Mouse (Mus musculus) layer of hippocampus, postnatal 36 days (tissue): Measurements from ENCODE around the gene Hnrnpdl. TPM values are rescaled to one million over a fixed set of nuclear protein-coding genes. Genes with fewer than 3 reads are reported as not detected.
A peak's percentile ranks its signal among the peaks of the same experiment; 100 is the strongest.

ENCODE experiments used
- DNase-seq, 2 experiments: peaks; one replicate each; pipeline ENCODE4 v3.0.0; 2022
- total RNA-seq, 2 experiments: library from RNA; stranded (reverse); gene quantifications; 2 replicates each; pipeline ENCODE4 v1.2.3; 2021

The Hnrnpdl gene
- 100 to 1,000 TPM; 182 to 190 TPM for total RNA-seq

- DNase-seq: peak; percentile 94 to 95
Measured at GRCm38 (mm10) chr5:100039602-100040142, at the start of gene Hnrnpdl, which contains the start of gene Enoph1. TSS of gene Hnrnpdl (minus strand) at chr5:100039664. TSS of gene Enoph1 (plus strand) at chr5:100039985.

- no peak for DNase-seq
Measured at GRCm38 (mm10) chr5:100085097-100085496, 45.6 kb upstream of the Hnrnpdl start.

- peak in 1 of 2 experiments; percentile 50 for DNase-seq
Measured at GRCm38 (mm10) chr5:100083953-100084562, 44.6 kb upstream of the Hnrnpdl start.

GRCm38 (mm10) chr5:100082006-100082405 lies 42.5 kb upstream of the Hnrnpdl start:
- DNase-seq: no peak

- no peak for DNase-seq
Measured at GRCm38 (mm10) chr5:100079931-100080275, 40.4 kb upstream of the Hnrnpdl start.

GRCm38 (mm10) chr5:100079040-100079930 lies 39.8 kb upstream of the Hnrnpdl start:
- no peak for DNase-seq

- DNase-seq: no peak
Measured at GRCm38 (mm10) chr5:100074571-100074970, 35.1 kb upstream of the Hnrnpdl start.

GRCm38 (mm10) chr5:100072557-100072956 lies 33.1 kb upstream of the Hnrnpdl start:
- no peak for DNase-seq

- no peak for DNase-seq
Measured at GRCm38 (mm10) chr5:100071541-100071940, 32.1 kb upstream of the Hnrnpdl start.

GRCm38 (mm10) chr5:100070255-100070654 lies 30.8 kb upstream of the Hnrnpdl start:
- DNase-seq: peak; percentile 88 to 91

- no peak for DNase-seq
Measured at GRCm38 (mm10) chr5:100069526-100069925, 30.1 kb upstream of the Hnrnpdl start.

- no peak for DNase-seq
Measured at GRCm38 (mm10) chr5:100067579-100067978, 28.1 kb upstream of the Hnrnpdl start.

GRCm38 (mm10) chr5:100060876-100061275 lies 21.4 kb upstream of the Hnrnpdl start:
- no peak for DNase-seq

- no peak for DNase-seq
Measured at GRCm38 (mm10) chr5:100059326-100059725, 19.9 kb upstream of the Hnrnpdl start.

GRCm38 (mm10) chr5:100058729-100059128 lies 19.3 kb upstream of the Hnrnpdl start:
- DNase-seq: no peak

GRCm38 (mm10) chr5:100057461-100058209 lies 18.2 kb upstream of the Hnrnpdl start:
- DNase-seq: no peak

- DNase-seq: no peak
Measured at GRCm38 (mm10) chr5:100055866-100056369, 16.5 kb upstream of the Hnrnpdl start.

- DNase-seq: no peak
Measured at GRCm38 (mm10) chr5:100054807-100055547, 15.5 kb upstream of the Hnrnpdl start.

- DNase-seq: no peak
Measured at GRCm38 (mm10) chr5:100052728-100053127, 13.3 kb upstream of the Hnrnpdl start.

GRCm38 (mm10) chr5:100049904-100050303 lies 10.4 kb upstream of the Hnrnpdl start:
- no peak for DNase-seq

GRCm38 (mm10) chr5:100047871-100048270 lies 8.4 kb upstream of the Hnrnpdl start:
- DNase-seq: no peak
